Mouse (Mus musculus): ENCODE results near the gene Paox. TPM values are rescaled to one million over a fixed set of nuclear protein-coding genes. Genes with fewer than 3 reads are reported as not detected.

The Paox gene
- polyA plus RNA-seq, 1 experiment from 2014 or later = 30.6 TPM

DNA sequence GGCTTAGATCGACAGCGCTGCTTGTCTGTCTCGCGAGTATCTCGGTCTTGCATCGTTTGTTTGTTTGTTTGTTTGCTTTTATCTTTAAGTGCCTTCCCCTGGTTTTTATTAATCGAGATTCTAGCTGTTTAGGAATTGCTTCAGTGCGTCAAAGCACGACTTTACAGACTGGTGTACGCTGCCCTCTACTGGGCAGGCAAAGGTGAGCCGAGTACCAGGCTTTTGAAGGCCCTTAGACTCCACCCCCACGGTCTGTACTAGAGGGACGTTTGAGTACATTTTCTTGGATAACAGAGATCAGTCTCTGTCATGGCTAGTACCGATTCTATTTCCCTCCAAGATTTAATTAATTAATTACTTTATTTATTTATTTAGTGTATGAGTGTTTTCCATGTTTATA, 25.8 kb downstream of the Paox start:
- peaks cover 4% of the 10 kb centered on the region; the same call in 1 of the 2 replicates for H3K4me1 ChIP-seq
- no peak overlapping the region for H3K9ac ChIP-seq
- 5% methylated on average over 14 of the region's 14 CpGs for WGBS
- no peak for ATAC-seq (ENCODE audit: insufficient read depth, low FRiP score, low read depth)
- H3K27me3 ChIP-seq (replicated peaks) = no peaks in the 10 kb centered on the region
- no peaks in the 10 kb centered on the region for H3K36me3 ChIP-seq
- H3K4me3 ChIP-seq (replicated peaks) = no peak overlapping the region
- no peak overlapping the region for H3K27ac ChIP-seq
- H3K4me2 ChIP-seq = no peak overlapping the region
- H3K9me3 ChIP-seq = no peaks in the 10 kb centered on the region

DNA sequence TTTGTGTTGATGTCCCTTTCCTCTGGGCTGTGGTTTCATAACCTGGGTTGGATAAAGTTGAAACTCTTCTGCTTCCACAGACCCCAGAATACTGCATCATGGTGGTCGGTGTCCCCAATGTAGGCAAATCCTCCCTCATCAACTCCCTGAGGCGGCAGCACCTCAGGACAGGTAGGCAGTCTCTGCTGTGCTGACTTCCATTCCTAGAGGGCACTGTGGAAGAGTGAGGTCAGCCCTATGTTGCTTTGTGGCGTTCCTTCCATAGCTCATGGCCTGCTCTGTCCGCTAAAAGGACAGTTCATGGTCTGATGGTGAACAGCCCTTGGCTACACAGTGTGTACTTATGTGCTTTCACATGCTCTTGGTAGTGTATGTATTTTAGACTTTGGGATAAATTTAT, 29.0 kb downstream of the Paox start:
- WGBS = 85% methylated on average over 4 of the region's 4 CpGs
- Histone ChIP-seq H3K9ac (no peak overlapping the region), H3K27ac (no peak overlapping the region), H3K9me3 (no peaks in the 10 kb centered on the region), H3K4me1 (no peaks in the 10 kb centered on the region), H3K36me3 (no peaks in the 10 kb centered on the region), H3K4me2 (no peak overlapping the region), H3K27me3 (replicated peaks) (no peaks in the 10 kb centered on the region), H3K4me3 (replicated peaks) (no peak overlapping the region)
- ATAC-seq (ENCODE audit: insufficient read depth, low FRiP score, low read depth) = no peak

DNA sequence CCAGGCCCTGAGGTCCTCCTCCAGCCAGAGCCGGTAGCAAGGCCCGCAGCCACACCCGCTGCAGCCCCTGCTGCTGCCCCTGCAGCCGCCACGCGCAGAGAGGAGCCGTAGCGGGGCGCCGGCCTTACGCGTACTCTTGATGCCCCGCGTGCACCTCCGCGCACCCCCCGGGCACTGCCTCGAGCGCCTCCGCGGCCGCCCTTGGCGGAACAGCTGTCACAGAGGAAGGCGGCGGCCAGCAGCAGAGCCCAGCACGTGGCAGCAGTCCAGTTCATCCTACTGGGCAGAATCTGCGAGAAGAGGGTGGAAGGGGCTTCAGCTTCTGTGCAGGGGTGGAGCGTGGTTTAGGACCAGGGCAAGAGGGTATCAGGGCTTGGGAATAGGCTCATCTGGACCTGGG, 37.8 kb downstream of the Paox start:
- Histone ChIP-seq H3K27me3 (replicated peaks) (peaks cover 33% of the 10 kb centered on the region), H3K4me2 (peak overlapping the region; percentile 56), H3K4me1 (peaks cover 8% of the 10 kb centered on the region), H3K27ac (no peak overlapping the region), H3K9me3 (no peaks in the 10 kb centered on the region), H3K36me3 (no peaks in the 10 kb centered on the region), H3K4me3 (replicated peaks) (peak overlapping the region; percentile 19), H3K9ac (no peak overlapping the region)
- ATAC-seq (ENCODE audit: insufficient read depth, low FRiP score, low read depth) = no peak
- 6% methylated on average over 28 of the region's 28 CpGs for WGBS

DNA sequence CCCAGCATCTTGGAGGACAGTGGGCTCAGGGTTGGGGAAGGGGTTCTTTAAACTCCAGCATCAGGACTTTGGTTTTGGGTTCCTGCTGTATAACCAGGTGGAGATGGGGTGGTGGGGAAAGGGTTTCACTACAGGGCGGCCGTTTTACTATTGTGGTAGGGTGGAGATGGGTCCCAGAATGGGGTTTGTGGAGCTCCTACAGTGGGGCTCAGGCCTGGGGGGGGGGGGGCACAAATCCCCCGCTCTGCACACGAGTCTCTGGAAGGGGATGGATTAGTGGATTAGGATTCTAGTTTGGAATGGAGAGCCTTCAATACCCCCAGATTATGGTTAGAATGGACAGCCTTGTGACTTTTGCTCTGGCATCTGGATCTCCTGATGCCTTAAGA, 38.2 kb downstream of the Paox start:
- Histone ChIP-seq H3K27ac (no peak overlapping the region), H3K4me3 (replicated peaks) (peak overlapping the region; percentile 29), H3K9ac (no peak overlapping the region), H3K27me3 (replicated peaks) (peaks cover 33% of the 10 kb centered on the region), H3K9me3 (no peaks in the 10 kb centered on the region), H3K4me2 (peak overlapping the region; percentile 56), H3K4me1 (peaks cover 8% of the 10 kb centered on the region), H3K36me3 (no peaks in the 10 kb centered on the region)
- no peak for ATAC-seq (ENCODE audit: insufficient read depth, low FRiP score, low read depth)
- 20% methylated on average over 4 of the region's 4 CpGs for WGBS

DNA sequence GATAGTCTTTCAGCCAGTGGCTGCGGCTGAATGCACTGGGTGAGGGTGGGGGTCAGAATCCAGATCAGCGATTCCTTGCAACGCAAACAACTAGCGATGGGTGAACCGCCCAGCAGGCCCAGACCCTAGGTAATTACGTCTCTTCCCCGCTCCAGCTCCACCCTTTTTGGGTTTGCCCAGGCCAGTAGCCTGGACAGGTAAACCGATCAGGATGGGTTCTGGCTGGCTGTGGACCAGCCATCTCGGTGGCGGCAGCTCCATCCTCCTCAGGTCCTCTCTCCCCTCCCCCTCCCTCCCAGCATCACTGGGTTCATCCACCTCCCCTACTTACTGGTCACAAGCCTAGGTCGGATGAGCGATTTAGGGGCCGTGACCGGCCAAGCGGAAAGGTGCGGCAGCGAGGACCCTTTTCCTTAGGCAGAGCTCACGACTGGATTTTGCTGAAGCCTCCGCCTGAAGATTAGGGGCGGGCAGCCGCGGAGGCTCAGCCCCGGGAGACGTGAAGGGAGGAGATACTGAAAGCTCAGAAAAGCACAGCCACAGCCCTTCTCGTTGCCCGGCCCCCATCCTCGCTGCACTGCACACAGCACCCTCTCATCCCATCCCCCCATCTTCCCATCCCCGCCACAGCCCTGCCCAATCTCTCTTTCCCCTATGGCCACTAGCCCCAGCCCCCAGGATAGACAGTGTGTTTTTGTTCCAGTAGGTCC, 38.8 kb downstream of the Paox start, which contains the start of gene Sprn:
Gene Sprn, minus strand, starts transcription at position 660 of the 710 bp plus-strand sequence.
- WGBS = 5% methylated on average over 28 of the region's 28 CpGs
- H3K4me3 ChIP-seq (replicated peaks) = peak within 1 kb of the TSS; percentile 29
- no peak within 1 kb of the TSS for H3K27ac ChIP-seq
- no peaks in the 10 kb centered on the region for H3K36me3 ChIP-seq
- no peaks in the 10 kb centered on the region for H3K9me3 ChIP-seq
- peaks cover 33% of the 10 kb centered on the region for H3K27me3 ChIP-seq (replicated peaks)
- no peak within 1 kb of the TSS for H3K9ac ChIP-seq
- peak within 1 kb of the TSS; percentile 55 for H3K4me2 ChIP-seq
- peaks cover 8% of the 10 kb centered on the region for H3K4me1 ChIP-seq
- no peak for ATAC-seq (ENCODE audit: insufficient read depth, low FRiP score, low read depth)

DNA sequence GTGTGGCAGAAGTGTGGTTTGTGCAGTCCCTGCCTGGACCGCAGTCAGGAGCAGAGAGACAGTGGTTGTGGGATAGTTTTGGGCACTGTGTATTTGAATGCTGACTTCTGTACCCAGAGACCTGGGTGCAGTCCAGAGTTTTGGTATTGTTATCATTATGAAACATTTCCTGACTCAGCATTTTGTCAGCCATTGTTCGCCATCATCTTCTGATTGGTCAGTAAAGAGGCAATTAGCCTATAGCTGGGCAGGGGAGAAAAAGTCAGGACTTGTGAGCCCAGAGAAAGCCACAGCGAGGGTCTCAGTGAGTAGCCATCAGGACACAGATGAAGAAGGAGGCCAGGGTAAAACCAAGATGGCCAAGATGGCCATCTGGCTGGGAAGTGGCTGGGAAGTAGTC, 44.8 kb downstream of the Paox start:
- H3K4me2 ChIP-seq = no peak overlapping the region
- no peak overlapping the region for H3K27ac ChIP-seq
- H3K9ac ChIP-seq = no peak overlapping the region
- no peak overlapping the region for H3K4me3 ChIP-seq (replicated peaks)
- H3K27me3 ChIP-seq (replicated peaks) = peaks cover 7% of the 10 kb centered on the region; the same call in 1 of the 2 replicates
- no peaks in the 10 kb centered on the region for H3K9me3 ChIP-seq
- no peaks in the 10 kb centered on the region for H3K4me1 ChIP-seq
- no peaks in the 10 kb centered on the region for H3K36me3 ChIP-seq
- 81% methylated on average over 3 of the region's 3 CpGs for WGBS
- ATAC-seq (ENCODE audit: insufficient read depth, low FRiP score, low read depth) = no peak

DNA sequence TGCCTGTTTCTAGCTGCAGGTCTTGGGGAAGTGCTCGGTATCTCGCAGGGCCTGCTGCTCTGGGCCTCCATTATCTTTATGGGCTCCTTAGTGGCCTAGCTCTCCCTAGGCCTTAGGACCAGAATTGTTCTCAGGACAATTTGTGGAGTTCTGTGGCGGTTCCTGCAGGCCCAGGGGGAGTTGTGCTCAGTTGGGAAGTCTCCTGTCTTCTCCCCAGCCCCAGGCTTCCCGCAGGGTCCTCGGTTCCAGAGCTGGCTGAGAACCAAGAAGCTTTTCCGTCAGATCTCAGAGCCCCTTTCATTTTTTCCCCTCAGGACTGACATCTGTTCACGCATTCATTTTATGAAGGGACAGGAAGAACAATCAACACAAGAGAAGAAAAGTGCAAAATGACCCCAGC, 49.1 kb downstream of the Paox start, which contains the start of gene Olfr522:
Gene Olfr522, minus strand, starts transcription at position 101 of the 400 bp plus-strand sequence.
- Histone ChIP-seq H3K4me2 (no peak within 1 kb of the TSS), H3K27me3 (replicated peaks) (no peaks in the 10 kb centered on the region), H3K9me3 (no peaks in the 10 kb centered on the region), H3K36me3 (no peaks in the 10 kb centered on the region), H3K27ac (no peak within 1 kb of the TSS), H3K9ac (no peak within 1 kb of the TSS), H3K4me1 (no peaks in the 10 kb centered on the region), H3K4me3 (replicated peaks) (no peak within 1 kb of the TSS)
- no peak for ATAC-seq (ENCODE audit: insufficient read depth, low FRiP score, low read depth)
- WGBS = 77% methylated on average over 7 of the region's 7 CpGs

DNA sequence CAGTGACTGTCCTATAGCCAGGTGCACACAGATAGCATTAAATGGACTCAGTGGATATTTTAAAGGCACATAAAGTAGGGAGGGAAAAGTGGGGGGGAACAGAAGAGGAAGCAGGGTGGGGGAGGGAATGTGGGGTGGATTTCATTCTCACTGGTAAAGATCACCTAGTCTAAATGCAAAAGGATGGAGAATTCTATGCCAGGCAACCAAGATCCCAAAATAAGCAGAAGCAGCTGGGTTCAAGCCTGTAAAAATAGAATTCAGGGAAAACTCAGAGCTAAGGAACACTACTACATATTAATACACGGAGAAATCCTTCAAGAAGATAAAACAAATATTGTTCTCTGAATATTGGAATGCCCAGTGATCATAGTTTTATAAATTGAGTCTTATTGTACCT, 52.4 kb downstream of the Paox start:
- ATAC-seq (ENCODE audit: insufficient read depth, low FRiP score, low read depth) = no peak
- no peaks in the 10 kb centered on the region for H3K27me3 ChIP-seq (replicated peaks)
- H3K27ac ChIP-seq = no peak overlapping the region
- H3K4me2 ChIP-seq = no peak overlapping the region
- H3K9ac ChIP-seq = no peak overlapping the region
- H3K9me3 ChIP-seq = no peaks in the 10 kb centered on the region
- 68% methylated on average over 1 of the region's 1 CpGs for WGBS
- H3K4me3 ChIP-seq (replicated peaks) = no peak overlapping the region
- H3K36me3 ChIP-seq = no peaks in the 10 kb centered on the region
- no peaks in the 10 kb centered on the region for H3K4me1 ChIP-seq

DNA sequence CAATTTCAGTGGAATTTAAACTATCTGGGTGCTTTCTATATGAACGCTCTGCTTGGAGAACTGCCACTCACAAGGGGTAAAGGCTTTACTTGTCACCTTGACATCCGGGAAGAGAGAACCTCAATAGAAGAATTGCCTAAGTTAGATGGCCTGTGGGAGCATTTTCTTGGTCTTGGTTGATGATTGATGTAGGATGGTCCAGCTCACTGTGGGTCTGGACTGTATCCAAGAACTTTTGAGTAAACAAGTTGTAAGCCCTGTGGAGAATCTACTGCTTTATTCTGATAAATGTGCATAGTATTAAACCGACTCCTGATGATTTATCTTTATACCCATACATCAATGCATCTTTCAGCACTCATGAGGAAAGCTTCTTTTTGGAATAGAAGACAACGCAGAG, 53.8 kb downstream of the Paox start:
- Histone ChIP-seq H3K4me1 (no peaks in the 10 kb centered on the region), H3K9me3 (no peaks in the 10 kb centered on the region), H3K27me3 (replicated peaks) (no peaks in the 10 kb centered on the region), H3K4me3 (replicated peaks) (no peak overlapping the region), H3K9ac (no peak overlapping the region), H3K36me3 (no peaks in the 10 kb centered on the region), H3K27ac (no peak overlapping the region), H3K4me2 (no peak overlapping the region)
- 57% methylated on average over 4 of the region's 4 CpGs for WGBS
- ATAC-seq (ENCODE audit: insufficient read depth, low FRiP score, low read depth) = no peak

DNA sequence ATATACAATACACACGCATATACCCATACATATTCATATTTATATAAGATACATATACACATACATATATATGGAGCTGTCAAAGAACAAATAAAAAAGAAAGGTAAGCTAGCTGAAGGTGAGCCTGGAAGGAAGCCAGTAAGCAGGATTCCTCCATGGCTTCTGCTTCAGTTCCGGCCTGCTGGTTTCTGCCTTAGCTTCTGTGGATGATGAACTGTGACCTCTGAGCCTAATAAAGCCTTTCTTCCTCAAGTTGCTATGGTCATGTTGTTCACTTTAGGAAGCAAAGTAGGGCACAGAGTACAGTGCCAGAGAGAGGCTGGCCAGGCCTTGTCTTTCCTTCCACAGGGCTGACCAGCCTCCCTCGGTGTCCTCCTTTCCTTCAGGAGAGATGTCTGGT, 55.3 kb downstream of the Paox start:
- H3K9ac ChIP-seq = no peak overlapping the region
- 86% methylated on average over 3 of the region's 3 CpGs for WGBS
- ATAC-seq (ENCODE audit: insufficient read depth, low FRiP score, low read depth) = no peak
- no peak overlapping the region for H3K27ac ChIP-seq
- H3K4me2 ChIP-seq = no peak overlapping the region
- H3K4me1 ChIP-seq = no peaks in the 10 kb centered on the region
- no peaks in the 10 kb centered on the region for H3K27me3 ChIP-seq (replicated peaks)
- no peaks in the 10 kb centered on the region for H3K36me3 ChIP-seq
- no peak overlapping the region for H3K4me3 ChIP-seq (replicated peaks)
- H3K9me3 ChIP-seq = no peaks in the 10 kb centered on the region

DNA sequence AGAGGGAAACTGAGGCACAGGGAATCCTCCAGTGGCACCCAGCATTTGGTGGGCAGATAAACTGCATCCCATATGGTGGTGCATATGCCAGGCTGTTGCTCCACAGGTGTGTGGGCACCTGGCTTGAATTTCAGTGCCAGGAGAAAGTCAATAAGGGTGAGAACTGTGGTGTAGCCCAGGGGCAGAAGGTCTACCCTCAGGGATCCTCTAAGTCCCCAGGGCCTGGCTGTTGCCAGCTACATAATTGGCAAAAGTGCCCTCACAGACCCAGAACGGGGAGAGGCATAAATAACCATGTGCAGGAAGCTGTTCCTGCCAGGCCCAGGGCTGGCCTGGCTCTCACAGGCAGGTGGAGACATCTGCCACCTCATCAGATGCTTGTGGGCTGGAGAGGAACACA, 57.3 kb downstream of the Paox start, which contains the start of gene Olfr523:
Gene Olfr523, plus strand, starts transcription at position 282 of the 400 bp plus-strand sequence.
- ATAC-seq (ENCODE audit: insufficient read depth, low FRiP score, low read depth) = no peak
- Histone ChIP-seq H3K27ac (no peak within 1 kb of the TSS), H3K4me2 (no peak within 1 kb of the TSS), H3K4me3 (replicated peaks) (no peak within 1 kb of the TSS), H3K27me3 (replicated peaks) (no peaks in the 10 kb centered on the region), H3K36me3 (no peaks in the 10 kb centered on the region), H3K9me3 (no peaks in the 10 kb centered on the region), H3K4me1 (no peaks in the 10 kb centered on the region), H3K9ac (no peak within 1 kb of the TSS)
- 35% methylated on average over 1 of the region's 1 CpGs for WGBS

DNA sequence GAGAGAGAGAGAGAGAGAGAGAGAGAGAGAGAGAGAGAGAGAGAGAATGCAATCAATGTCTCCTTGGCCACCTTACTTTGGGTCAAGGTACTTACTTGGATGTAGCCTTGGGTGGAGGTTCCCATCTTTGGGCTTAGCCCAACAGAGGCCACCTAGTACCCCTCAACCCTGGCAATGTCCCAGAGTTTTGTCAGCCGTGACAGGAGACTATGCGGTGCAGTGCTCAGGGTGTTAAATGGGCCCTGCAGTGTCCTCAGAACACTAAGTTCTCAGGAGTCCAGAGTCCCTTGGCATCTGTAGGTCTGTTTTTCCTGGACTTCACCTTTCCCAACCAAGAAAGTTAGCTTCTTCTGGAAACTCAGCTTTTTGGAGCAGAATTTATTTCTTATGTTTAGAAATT, 63.6 kb downstream of the Paox start:
- Histone ChIP-seq H3K36me3 (no peaks in the 10 kb centered on the region), H3K27me3 (replicated peaks) (no peaks in the 10 kb centered on the region), H3K4me1 (no peaks in the 10 kb centered on the region), H3K9me3 (no peaks in the 10 kb centered on the region), H3K4me2 (no peak overlapping the region), H3K9ac (no peak overlapping the region), H3K27ac (no peak overlapping the region), H3K4me3 (replicated peaks) (no peak overlapping the region)
- ATAC-seq (ENCODE audit: insufficient read depth, low FRiP score, low read depth) = no peak
- WGBS = 84% methylated on average over 2 of the region's 2 CpGs

DNA sequence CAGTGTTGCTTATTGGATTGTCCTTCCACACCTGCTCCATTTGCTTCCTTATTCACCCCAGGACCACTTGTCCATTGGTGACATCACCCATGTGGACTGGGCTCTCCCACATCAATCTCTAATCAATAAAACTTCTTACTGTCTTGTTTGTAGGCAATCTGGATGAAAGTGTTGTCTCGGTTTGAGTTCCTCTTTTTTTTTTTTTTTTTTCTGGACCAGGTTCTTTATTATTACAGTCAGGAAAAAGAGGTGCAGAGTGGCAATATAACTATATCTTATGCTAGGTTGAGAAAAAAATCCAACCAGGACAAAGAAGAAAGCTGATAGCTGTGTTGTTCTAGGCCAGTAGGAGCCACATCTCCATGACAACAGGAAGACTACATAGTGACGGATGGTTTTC, 65.1 kb downstream of the Paox start:
- H3K9me3 ChIP-seq = no peaks in the 10 kb centered on the region
- 76% methylated on average over 2 of the region's 2 CpGs for WGBS
- no peak overlapping the region for H3K4me3 ChIP-seq (replicated peaks)
- no peak overlapping the region for H3K27ac ChIP-seq
- no peaks in the 10 kb centered on the region for H3K4me1 ChIP-seq
- H3K36me3 ChIP-seq = no peaks in the 10 kb centered on the region
- H3K27me3 ChIP-seq (replicated peaks) = no peaks in the 10 kb centered on the region
- ATAC-seq (ENCODE audit: insufficient read depth, low FRiP score, low read depth) = no peak
- no peak overlapping the region for H3K9ac ChIP-seq
- H3K4me2 ChIP-seq = no peak overlapping the region

All from stomach, embryonic 15.5 days (tissue).